Mouse (Mus musculus): ENCODE measurements around the gene Kctd3. TPM values are rescaled to one million over a fixed set of nuclear protein-coding genes. Genes with fewer than 3 reads are reported as not detected.

Kctd3 gene
- polyA plus RNA-seq, 1 experiment from 2014 or later: 22.2 TPM

GRCm38 (mm10) chr1:189013587-189013921 lies 5.9 kb upstream of the Kctd3 start:
- Histone ChIP-seq H3K36me3 (ENCODE audit: insufficient read depth, low read length) (no peaks in the 10 kb centered on the region), H3K27ac (no peak overlapping the region), H3K4me2 (ENCODE audit: low read length) (peak overlapping the region; percentile 43), H3K9ac (ENCODE audit: low read depth, low read length) (0 out of 2 replicates have a peak overlapping the region, but pooled peaks have one; percentile 23), H3K9me3 (replicated peaks; ENCODE audit: low read length) (no peaks in the 10 kb centered on the region), H3K4me1 (replicated peaks; ENCODE audit: insufficient read depth, low read length) (peaks cover 6% of the 10 kb centered on the region; the same call in 1 of the 2 replicates), H3K4me3 (replicated peaks; ENCODE audit: low read depth, low read length) (no peak overlapping the region), H3K27me3 (ENCODE audit: insufficient read depth, low read length) (no peaks in the 10 kb centered on the region)
- ATAC-seq (replicated peaks; ENCODE audit: low FRiP score, low read depth): 0 out of 2 replicates have a peak, but pooled peaks have one; percentile 15
- DNase-seq (ENCODE audit: low spot score): no peak
- TF ChIP-seq CTCF (IDR thresholded peaks at IDR 0.05; ENCODE audit: low read depth): no peak
- 16% methylated on average over 4 of the region's 4 CpGs for WGBS

GRCm38 (mm10) chr1:189012846-189013586 lies 5.4 kb upstream of the Kctd3 start:
- H3K36me3 ChIP-seq (ENCODE audit: insufficient read depth, low read length): no peaks in the 10 kb centered on the region
- H3K9me3 ChIP-seq (replicated peaks; ENCODE audit: low read length): no peaks in the 10 kb centered on the region
- 0 out of 2 replicates have a peak overlapping the region, but pooled peaks have one; percentile 5 for H3K4me3 ChIP-seq (replicated peaks; ENCODE audit: low read depth, low read length)
- WGBS: 4% methylated on average over 16 of the region's 16 CpGs
- TF ChIP-seq CTCF (IDR thresholded peaks at IDR 0.05; ENCODE audit: low read depth): no peak
- no peaks in the 10 kb centered on the region for H3K27me3 ChIP-seq (ENCODE audit: insufficient read depth, low read length)
- DNase-seq (ENCODE audit: low spot score) (peak; percentile 38), ATAC-seq (replicated peaks; ENCODE audit: low FRiP score, low read depth) (peak; percentile 50; the same call in 1 of the 2 replicates)
- no peak overlapping the region for H3K27ac ChIP-seq
- H3K4me2 ChIP-seq (ENCODE audit: low read length): peak overlapping the region; percentile 43
- 0 out of 2 replicates have a peak overlapping the region, but pooled peaks have one; percentile 23 for H3K9ac ChIP-seq (ENCODE audit: low read depth, low read length)
- peaks cover 6% of the 10 kb centered on the region; the same call in 1 of the 2 replicates for H3K4me1 ChIP-seq (replicated peaks; ENCODE audit: insufficient read depth, low read length)

GRCm38 (mm10) chr1:189010671-189011070 lies 3.0 kb upstream of the Kctd3 start:
- H3K4me2 ChIP-seq (ENCODE audit: low read length): no peak overlapping the region

GRCm38 (mm10) chr1:189007980-189008324 lies 311 bp upstream of the Kctd3 start:
- TF ChIP-seq CTCF (IDR thresholded peaks at IDR 0.05; ENCODE audit: low read depth): no peak
- peak overlapping the region; percentile 97 for H3K4me3 ChIP-seq (replicated peaks; ENCODE audit: low read depth, low read length)
- H3K27me3 ChIP-seq (ENCODE audit: insufficient read depth, low read length): no peaks in the 10 kb centered on the region
- H3K4me1 ChIP-seq (replicated peaks; ENCODE audit: insufficient read depth, low read length): peaks cover 11% of the 10 kb centered on the region
- H3K36me3 ChIP-seq (ENCODE audit: insufficient read depth, low read length): no peaks in the 10 kb centered on the region
- no peak for DNase-seq (ENCODE audit: low spot score)
- no peak overlapping the region for H3K9ac ChIP-seq (ENCODE audit: low read depth, low read length)
- peak overlapping the region; percentile 96 for H3K4me2 ChIP-seq (ENCODE audit: low read length)
- 52% methylated on average over 7 of the region's 7 CpGs for WGBS
- no peaks in the 10 kb centered on the region for H3K9me3 ChIP-seq (replicated peaks; ENCODE audit: low read length)
- no peak overlapping the region for H3K27ac ChIP-seq
- peak; percentile 41 for ATAC-seq (replicated peaks; ENCODE audit: low FRiP score, low read depth)

More at GRCm38 (mm10) chr1:189010671-189011070, 3.0 kb upstream of the Kctd3 start:
- no peaks in the 10 kb centered on the region for H3K27me3 ChIP-seq (ENCODE audit: insufficient read depth, low read length)
- H3K27ac ChIP-seq: no peak overlapping the region
- H3K9ac ChIP-seq (ENCODE audit: low read depth, low read length): no peak overlapping the region
- no peak overlapping the region for H3K4me3 ChIP-seq (replicated peaks; ENCODE audit: low read depth, low read length)
- ATAC-seq (replicated peaks; ENCODE audit: low FRiP score, low read depth) (no peak), DNase-seq (ENCODE audit: low spot score) (no peak)
- WGBS: 72% methylated on average over 4 of the region's 4 CpGs
- H3K36me3 ChIP-seq (ENCODE audit: insufficient read depth, low read length): no peaks in the 10 kb centered on the region
- no peak for TF ChIP-seq CTCF (IDR thresholded peaks at IDR 0.05; ENCODE audit: low read depth)
- H3K4me1 ChIP-seq (replicated peaks; ENCODE audit: insufficient read depth, low read length): peaks cover 17% of the 10 kb centered on the region
- no peaks in the 10 kb centered on the region for H3K9me3 ChIP-seq (replicated peaks; ENCODE audit: low read length)

GRCm38 (mm10) chr1:189006826-189007225 lies 815 bp downstream of the Kctd3 start:
- ATAC-seq (replicated peaks; ENCODE audit: low FRiP score, low read depth): no peak

GRCm38 (mm10) chr1:189006267-189006666 lies 1.4 kb downstream of the Kctd3 start:
- Histone ChIP-seq H3K4me1 (replicated peaks; ENCODE audit: insufficient read depth, low read length) (peaks cover 11% of the 10 kb centered on the region), H3K4me3 (replicated peaks; ENCODE audit: low read depth, low read length) (peak overlapping the region; percentile 97), H3K4me2 (ENCODE audit: low read length) (peak overlapping the region; percentile 96), H3K9me3 (replicated peaks; ENCODE audit: low read length) (no peaks in the 10 kb centered on the region), H3K27ac (no peak overlapping the region), H3K36me3 (ENCODE audit: insufficient read depth, low read length) (no peaks in the 10 kb centered on the region), H3K9ac (ENCODE audit: low read depth, low read length) (no peak overlapping the region; the same call in 1 of the 2 replicates), H3K27me3 (ENCODE audit: insufficient read depth, low read length) (no peaks in the 10 kb centered on the region)
- DNase-seq (ENCODE audit: low spot score) (no peak), ATAC-seq (replicated peaks; ENCODE audit: low FRiP score, low read depth) (no peak)
- TF ChIP-seq CTCF (IDR thresholded peaks at IDR 0.05; ENCODE audit: low read depth): no peak
- 44% methylated on average over 5 of the region's 5 CpGs for WGBS

More at GRCm38 (mm10) chr1:189006826-189007225, 815 bp downstream of the Kctd3 start:
- no peak overlapping the region for H3K27ac ChIP-seq
- TF ChIP-seq CTCF (IDR thresholded peaks at IDR 0.05; ENCODE audit: low read depth): no peak
- peak overlapping the region; percentile 96 for H3K4me2 ChIP-seq (ENCODE audit: low read length)
- no peaks in the 10 kb centered on the region for H3K9me3 ChIP-seq (replicated peaks; ENCODE audit: low read length)
- DNase-seq (ENCODE audit: low spot score): no peak
- WGBS: under 1% methylated on average over 7 of the region's 7 CpGs
- H3K4me1 ChIP-seq (replicated peaks; ENCODE audit: insufficient read depth, low read length): peaks cover 11% of the 10 kb centered on the region
- peak overlapping the region; percentile 97 for H3K4me3 ChIP-seq (replicated peaks; ENCODE audit: low read depth, low read length)
- no peaks in the 10 kb centered on the region for H3K36me3 ChIP-seq (ENCODE audit: insufficient read depth, low read length)
- no peaks in the 10 kb centered on the region for H3K27me3 ChIP-seq (ENCODE audit: insufficient read depth, low read length)
- peak overlapping the region; percentile 98 for H3K9ac ChIP-seq (ENCODE audit: low read depth, low read length)

All from kidney, postnatal 0 days (tissue).